Mouse (Mus musculus) neural tube, embryonic 14.5 days (tissue): ENCODE measurements at regions not wholly inside any gene's neighbourhood (a gene's known extent, or its start where the extent isn't known, plus 50 kb on each side); places are given as distances from the start of the nearest gene placed in this dataset.

Source experiments
- ATAC-seq: fragments of 200-750 bp; cut with Nextera tagmentation; 2 replicates; pipeline ENCODE4 v1.8.0; 2017; ENCODE audit warnings: low read depth, mild to moderate bottlenecking, moderate TSS enrichment, moderate library complexity
- H3K27ac ChIP-seq: fragments of 300-500 bp; sonication (generic); 2 replicates; pipeline ENCODE4 v1.5.1; 2014; ENCODE audit warnings: low read depth, mild to moderate bottlenecking, control low read depth, low read length, moderate library complexity, mixed read lengths
- H3K27me3 ChIP-seq: fragments of 300-500 bp; sonication (generic); 2 replicates; pipeline ENCODE4 v1.6.1; 2014; ENCODE audit warnings: low read length; ENCODE audit not compliant: control insufficient read depth, insufficient read depth
- H3K36me3 ChIP-seq: fragments of 300-500 bp; sonication (generic); 2 replicates; pipeline ENCODE4 v1.6.1; 2014; ENCODE audit warnings: low read length, mixed read lengths; ENCODE audit not compliant: control insufficient read depth, insufficient read depth
- H3K4me1 ChIP-seq: fragments of 300-500 bp; sonication (generic); 2 replicates; pipeline ENCODE4 v1.6.1; 2014; ENCODE audit warnings: low read length; ENCODE audit not compliant: control insufficient read depth, insufficient read depth
- H3K4me2 ChIP-seq: fragments of 300-500 bp; sonication (generic); 2 replicates; pipeline ENCODE4 v1.6.1; 2014; ENCODE audit warnings: mild to moderate bottlenecking, low read depth, low read length, control low read depth
- H3K4me3 ChIP-seq: fragments of 300-500 bp; sonication (generic); 2 replicates; pipeline ENCODE4 v1.5.1; 2014; ENCODE audit warnings: low read depth, low read length, control low read depth, mixed read lengths
- H3K9ac ChIP-seq: fragments of 300-500 bp; sonication (generic); replicated peaks from 2 replicates; pipeline ENCODE4 v1.6.1; 2014; ENCODE audit warnings: low read depth, mild to moderate bottlenecking, control low read depth, low read length, mixed read lengths
- H3K9me3 ChIP-seq: fragments of 300-500 bp; sonication (generic); 2 replicates; pipeline ENCODE4 v1.6.1; 2016; ENCODE audit warnings: low read length; ENCODE audit not compliant: control insufficient read depth
- WGBS: fragments of 180-500 bp; shearing (Covaris S2); extraction: QIAGEN DNeasy Blood & Tissue Kit; methylation state at CpG from one replicate; pipeline ENCODE4 v1.1.7; 2014; 5-methylcytosine and 5-hydroxymethylcytosine counted together

- no peak overlapping the region for H3K27ac ChIP-seq
- 67% methylated on average over 9 of the region's 9 CpGs for WGBS
- no peaks in the 10 kb centered on the region for H3K27me3 ChIP-seq
- no peaks in the 10 kb centered on the region for H3K36me3 ChIP-seq
- no peak overlapping the region for H3K9ac ChIP-seq
- H3K4me1 ChIP-seq = no peaks in the 10 kb centered on the region
- H3K4me2 ChIP-seq = no peak overlapping the region
- ATAC-seq = no peak
- no peaks in the 10 kb centered on the region for H3K9me3 ChIP-seq
- H3K4me3 ChIP-seq = no peak overlapping the region
These were observed 106.0 kb upstream of the Zfp217 start for GRCm38 (mm10) chr2:170253681-170254440.

GRCm38 (mm10) chr2:170252255-170253034, 104.5 kb upstream of the Zfp217 start:
- Histone ChIP-seq H3K9me3 (no peaks in the 10 kb centered on the region), H3K36me3 (no peaks in the 10 kb centered on the region), H3K4me1 (no peaks in the 10 kb centered on the region), H3K9ac (no peak overlapping the region), H3K4me3 (no peak overlapping the region), H3K27me3 (no peaks in the 10 kb centered on the region), H3K27ac (no peak overlapping the region), H3K4me2 (no peak overlapping the region)
- 66% methylated on average over 14 of the region's 14 CpGs for WGBS
- ATAC-seq = no peak

- Histone ChIP-seq H3K27me3 (no peaks in the 10 kb centered on the region), H3K4me2 (no peak overlapping the region), H3K27ac (no peak overlapping the region), H3K9ac (no peak overlapping the region), H3K36me3 (no peaks in the 10 kb centered on the region), H3K4me3 (no peak overlapping the region), H3K4me1 (peaks cover 6% of the 10 kb centered on the region; the same call in 1 of the 2 replicates), H3K9me3 (no peaks in the 10 kb centered on the region)
- 97% methylated on average over 2 of the region's 2 CpGs for whole genome bisulfite sequencing
- no peak for ATAC-seq
These were observed 102.8 kb upstream of the Zfp217 start for GRCm38 (mm10) chr2:170250680-170251079.

GRCm38 (mm10) chr2:170247702-170248445, 100.0 kb upstream of the Zfp217 start:
- no peaks in the 10 kb centered on the region for H3K9me3 ChIP-seq
- no peak overlapping the region for H3K27ac ChIP-seq
- H3K4me1 ChIP-seq = peaks cover 12% of the 10 kb centered on the region; the same call in 1 of the 2 replicates
- no peak for ATAC-seq
- 74% methylated on average over 11 of the region's 11 CpGs for WGBS
- no peaks in the 10 kb centered on the region for H3K36me3 ChIP-seq
- no peaks in the 10 kb centered on the region for H3K27me3 ChIP-seq
- H3K4me3 ChIP-seq = no peak overlapping the region
- no peak overlapping the region for H3K9ac ChIP-seq
- no peak overlapping the region for H3K4me2 ChIP-seq

- 19% methylated on average over 12 of the region's 12 CpGs for WGBS
- no peak overlapping the region for H3K4me3 ChIP-seq
- no peak for ATAC-seq
These were observed 97.9 kb upstream of the Zfp217 start for GRCm38 (mm10) chr2:170245637-170246341.

GRCm38 (mm10) chr2:170244108-170244507, 96.2 kb upstream of the Zfp217 start:
- Histone ChIP-seq H3K9ac (no peak overlapping the region), H3K27ac (no peak overlapping the region), H3K36me3 (no peaks in the 10 kb centered on the region), H3K9me3 (no peaks in the 10 kb centered on the region), H3K4me3 (no peak overlapping the region), H3K4me2 (no peak overlapping the region), H3K4me1 (peaks cover 12% of the 10 kb centered on the region; the same call in 1 of the 2 replicates), H3K27me3 (no peaks in the 10 kb centered on the region)
- 86% methylated on average over 4 of the region's 4 CpGs for WGBS
- no peak for ATAC-seq

More at GRCm38 (mm10) chr2:170245637-170246341, 97.9 kb upstream of the Zfp217 start:
- H3K4me1 ChIP-seq = peaks cover 12% of the 10 kb centered on the region; the same call in 1 of the 2 replicates
- H3K4me2 ChIP-seq = no peak overlapping the region
- H3K27me3 ChIP-seq = no peaks in the 10 kb centered on the region
- no peaks in the 10 kb centered on the region for H3K9me3 ChIP-seq
- H3K36me3 ChIP-seq = no peaks in the 10 kb centered on the region
- H3K9ac ChIP-seq = no peak overlapping the region
- H3K27ac ChIP-seq = no peak overlapping the region

GRCm38 (mm10) chr2:170237959-170238358, 90.1 kb upstream of the Zfp217 start:
- Histone ChIP-seq H3K4me3 (no peak overlapping the region), H3K4me1 (no peaks in the 10 kb centered on the region), H3K4me2 (no peak overlapping the region), H3K27me3 (no peaks in the 10 kb centered on the region), H3K9me3 (no peaks in the 10 kb centered on the region), H3K36me3 (no peaks in the 10 kb centered on the region), H3K9ac (no peak overlapping the region), H3K27ac (no peak overlapping the region)
- ATAC-seq = no peak
- WGBS = 75% methylated on average over 1 of the region's 1 CpGs

- ATAC-seq = no peak
- Histone ChIP-seq H3K9ac (no peak overlapping the region), H3K27me3 (no peaks in the 10 kb centered on the region), H3K9me3 (no peaks in the 10 kb centered on the region), H3K4me3 (no peak overlapping the region), H3K4me1 (no peaks in the 10 kb centered on the region), H3K4me2 (no peak overlapping the region), H3K36me3 (no peaks in the 10 kb centered on the region), H3K27ac (no peak overlapping the region)
- 88% methylated on average over 4 of the region's 4 CpGs for WGBS
These were observed 85.5 kb upstream of the Zfp217 start for GRCm38 (mm10) chr2:170233426-170233825.
